Mouse (Mus musculus): ENCODE measurements at regions not wholly inside any gene's neighbourhood (a gene's known extent, or its start where the extent isn't known, plus 50 kb on each side); places are given as distances from the start of the nearest gene placed in this dataset.

GRCm38 (mm10) chr3:19458386-19458785 is 170.1 kb downstream of the 1700064H15Rik start:
- no peak for DNase-seq

- DNase-seq = no peak
Measured at GRCm38 (mm10) chr3:19457431-19457830, 171.0 kb downstream of the 1700064H15Rik start.

- DNase-seq = no peak
Measured at GRCm38 (mm10) chr3:19455838-19456448, 172.5 kb downstream of the 1700064H15Rik start.

GRCm38 (mm10) chr3:19451022-19451421 is 177.5 kb downstream of the 1700064H15Rik start:
- peak; percentile 32 for DNase-seq

DNA sequence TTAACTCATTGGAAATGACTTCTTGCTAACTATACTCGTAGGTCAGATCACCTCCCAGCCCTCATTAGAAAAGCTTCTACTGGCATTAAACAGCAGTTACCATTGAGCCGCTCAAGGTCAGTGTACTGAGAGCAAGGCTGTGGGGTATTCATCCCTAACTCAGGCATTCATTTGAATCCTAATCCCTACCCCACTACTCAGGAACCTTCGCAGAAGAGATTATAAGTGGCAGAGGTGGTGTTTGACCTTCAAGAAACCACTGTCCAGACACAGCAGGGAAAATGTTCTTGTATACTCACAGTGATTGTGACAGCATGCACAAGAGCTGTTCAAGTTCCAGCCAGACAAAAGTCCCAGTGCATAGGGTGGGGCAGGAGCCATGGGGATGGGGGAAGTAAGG is 179.5 kb downstream of the 1700064H15Rik start:
- DNase-seq = no peak

- no peak for DNase-seq
Measured at GRCm38 (mm10) chr3:19448192-19448591, 180.3 kb downstream of the 1700064H15Rik start.

DNA sequence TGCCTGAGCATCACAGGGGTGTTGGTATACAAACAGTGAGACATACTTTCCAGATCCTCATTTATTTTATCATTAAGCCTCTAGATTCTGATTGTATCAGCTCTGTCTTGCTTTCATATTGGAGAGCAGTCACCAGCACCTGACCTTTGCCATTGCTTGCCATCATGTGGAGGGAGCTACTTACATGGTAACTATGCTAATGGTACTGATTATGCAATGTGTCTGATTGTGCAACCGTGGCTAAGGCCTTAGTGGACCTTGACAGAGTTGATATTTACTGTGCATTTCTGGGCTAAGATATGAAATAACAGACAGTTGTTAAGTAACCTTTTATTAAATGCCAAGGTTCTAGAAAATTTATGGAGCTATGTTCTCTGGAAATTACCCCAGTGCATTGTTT is 180.7 kb downstream of the 1700064H15Rik start:
- no peak for DNase-seq

GRCm38 (mm10) chr3:19444914-19445313 is 183.6 kb downstream of the 1700064H15Rik start:
- DNase-seq = no peak

GRCm38 (mm10) chr3:19441827-19442226 is 186.7 kb downstream of the 1700064H15Rik start:
- DNase-seq = no peak

GRCm38 (mm10) chr3:19430159-19430558 is 198.3 kb downstream of the 1700064H15Rik start:
- DNase-seq = no peak

DNA sequence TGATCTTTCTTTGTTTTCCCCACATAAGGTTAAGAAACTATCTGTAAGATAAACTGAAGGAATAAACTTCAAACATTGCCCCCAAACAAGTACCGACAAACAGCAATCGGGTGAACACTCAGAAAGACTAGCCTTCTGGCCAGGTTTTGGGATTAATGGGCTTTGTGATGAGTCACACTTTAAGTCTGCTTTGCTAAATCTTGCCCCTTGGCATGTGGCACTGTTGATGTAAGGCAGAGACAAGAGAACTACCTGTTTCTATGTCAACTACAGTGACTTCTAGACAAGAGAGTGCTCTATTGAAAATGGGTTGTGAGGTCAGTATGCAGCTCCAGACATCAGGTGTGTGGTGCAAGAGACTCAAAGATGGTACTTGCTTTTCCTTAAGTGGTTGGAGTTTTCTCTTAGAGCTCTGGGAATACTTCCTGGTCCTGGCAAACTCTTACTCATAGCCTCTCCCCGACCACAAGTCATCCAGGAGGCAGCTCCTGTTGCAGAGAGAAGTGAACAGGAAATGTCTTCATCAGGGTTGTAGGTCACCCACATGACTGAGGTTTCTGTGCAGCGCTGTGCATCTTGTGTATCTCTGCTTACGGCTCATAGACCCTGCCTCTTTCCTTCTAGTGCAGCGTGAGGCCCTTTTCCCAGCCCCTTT is 198.9 kb downstream of the 1700064H15Rik start:
- DNase-seq = no peak

GRCm38 (mm10) chr3:19429010-19429409 is 199.5 kb downstream of the 1700064H15Rik start:
- DNase-seq = no peak

DNA sequence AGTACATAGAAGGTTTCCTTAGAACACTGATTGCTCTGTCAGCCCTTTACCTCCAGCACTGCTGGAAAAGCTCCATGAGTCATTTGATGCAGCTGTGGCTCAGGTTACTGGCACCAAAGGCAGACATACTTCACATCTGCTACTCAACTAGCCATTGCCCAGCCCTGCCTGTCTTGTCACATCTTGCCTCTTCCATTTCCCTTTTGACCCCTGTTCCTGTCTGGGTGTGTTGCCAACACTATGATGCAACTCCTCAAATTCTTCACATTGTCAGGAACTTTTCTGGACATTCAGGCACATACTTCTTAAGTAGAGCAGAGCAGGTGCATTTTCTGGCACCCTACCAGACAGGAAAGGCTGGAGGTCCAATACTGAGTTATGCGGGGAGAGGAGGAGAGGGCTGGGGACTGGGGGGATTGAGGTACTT is 202.3 kb downstream of the 1700064H15Rik start:
- DNase-seq = peak; percentile 19

GRCm38 (mm10) chr3:19425322-19425721 is 203.2 kb downstream of the 1700064H15Rik start:
- DNase-seq = no peak

GRCm38 (mm10) chr3:19424384-19424783 is 204.1 kb downstream of the 1700064H15Rik start:
- DNase-seq = no peak

DNA sequence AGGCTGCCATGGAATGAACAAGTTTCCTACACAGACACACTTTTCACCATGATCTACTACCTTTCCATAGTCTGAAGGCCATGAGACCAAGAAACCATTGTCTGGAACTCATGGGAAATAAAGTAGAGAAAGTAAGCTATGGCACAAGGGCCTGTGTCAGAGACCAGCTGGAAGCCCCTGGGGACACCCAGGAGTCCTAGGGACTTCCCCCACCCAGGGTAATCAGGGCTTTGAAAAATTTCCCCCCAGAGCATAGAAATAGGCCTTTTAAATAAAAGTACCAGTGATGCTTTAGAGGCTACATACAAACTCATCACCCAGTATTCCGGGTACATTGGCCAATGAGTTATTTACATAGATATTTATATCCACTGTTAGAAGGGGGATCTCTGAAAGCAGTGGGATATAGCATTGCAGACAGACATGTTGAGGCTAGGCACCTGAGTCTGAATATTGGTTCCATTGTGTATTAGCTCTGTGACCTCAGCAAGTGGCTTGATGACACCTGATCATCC is 207.0 kb downstream of the 1700064H15Rik start:
- DNase-seq = no peak

- DNase-seq = no peak
Measured at GRCm38 (mm10) chr3:19420912-19421311, 207.6 kb downstream of the 1700064H15Rik start.

- DNase-seq = peak; percentile 10
Measured at GRCm38 (mm10) chr3:19410938-19411515, 217.4 kb downstream of the 1700064H15Rik start.

GRCm38 (mm10) chr3:19408283-19408682 is 220.2 kb downstream of the 1700064H15Rik start:
- no peak for DNase-seq

DNA sequence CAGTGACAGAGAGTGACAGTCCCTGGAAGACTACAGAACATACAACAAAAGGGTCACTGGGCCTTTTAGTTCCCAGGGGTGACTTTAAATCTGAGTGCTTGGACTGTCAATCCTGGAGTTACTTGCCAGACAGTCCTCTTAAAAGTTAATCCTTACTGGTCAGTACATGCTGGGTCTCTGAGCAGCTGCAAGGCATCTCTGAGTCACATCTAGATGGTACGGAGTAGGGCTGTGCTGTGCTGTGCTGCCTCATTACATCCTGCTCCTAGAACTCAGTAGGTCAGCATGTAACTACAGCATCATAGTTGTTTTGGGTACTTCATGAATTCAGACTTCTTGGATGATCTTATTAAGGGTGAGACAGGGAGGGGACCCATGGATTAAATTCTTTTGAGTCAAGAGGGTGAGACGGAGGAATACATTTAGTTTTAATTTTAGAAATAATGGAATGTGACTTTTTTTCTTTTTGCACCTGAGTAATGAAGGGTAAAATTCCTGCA is 220.8 kb downstream of the 1700064H15Rik start:
- no peak for DNase-seq

GRCm38 (mm10) chr3:19406351-19407151 is 221.9 kb downstream of the 1700064H15Rik start:
- no peak for DNase-seq

DNA sequence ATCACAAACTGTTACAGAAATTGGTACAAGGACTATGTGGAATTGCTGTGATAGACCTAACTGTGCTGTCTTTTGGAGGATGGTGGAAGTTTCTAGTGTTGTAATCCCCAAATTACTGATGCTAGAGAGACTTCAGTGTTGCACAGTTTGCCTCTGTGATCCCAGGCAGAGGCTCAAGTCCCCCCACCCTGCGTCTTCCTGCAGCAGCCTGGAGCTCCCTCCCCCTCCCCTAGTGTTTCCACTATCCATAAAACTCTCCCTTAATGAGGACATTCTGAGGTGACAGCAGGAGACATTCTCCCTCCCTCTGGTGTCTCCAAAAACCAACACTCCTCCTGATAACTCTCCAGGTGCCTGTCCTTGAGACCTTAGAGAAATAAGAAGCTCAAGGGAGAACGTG is 242.8 kb downstream of the 1700064H15Rik start:
- no peak for DNase-seq

- no peak for DNase-seq
Measured at GRCm38 (mm10) chr3:19368998-19369397, 259.5 kb downstream of the 1700064H15Rik start.

All from heart, postnatal 4 days (tissue).